Mouse (Mus musculus): ENCODE measurements around the gene Dgki. TPM values are rescaled to one million over a fixed set of nuclear protein-coding genes. Genes with fewer than 3 reads are reported as not detected.

Gene Dgki
- total RNA-seq, 1 experiment = 0.94 TPM

DNA sequence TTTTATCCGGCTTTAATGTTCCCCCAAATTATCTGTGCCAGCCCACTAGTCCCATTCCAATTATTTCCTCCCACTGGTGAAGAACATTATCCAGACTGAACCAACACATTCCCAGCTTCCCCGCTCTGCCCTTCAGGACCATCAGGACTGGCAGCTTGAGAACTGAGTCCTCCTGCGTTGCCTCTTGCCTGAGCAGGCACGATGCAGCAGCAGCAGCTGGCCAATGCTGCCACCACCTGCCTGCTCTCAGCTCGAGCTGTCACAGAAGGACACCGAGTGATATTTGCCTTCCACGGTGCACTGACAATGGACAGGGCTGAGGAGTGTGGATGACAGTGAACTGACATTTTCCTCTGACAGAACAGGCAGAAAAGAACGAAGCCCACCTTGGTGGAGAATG, 261.5 kb downstream of the Dgki start:
- no peaks in the 10 kb centered on the region for H3K9me3 ChIP-seq (ENCODE audit: control insufficient read depth, insufficient read depth, low read depth, low read length)
- no peak for DNase-seq (ENCODE audit: low read depth, low spot score)
- TF ChIP-seq CHD2 (IDR thresholded peaks at IDR 0.05; ENCODE audit: low read depth, low read length) = no peak
- no peak for TF ChIP-seq MAFK (IDR thresholded peaks at IDR 0.05; ENCODE audit: insufficient read depth, low read depth, low read length)
- TF ChIP-seq HCFC1 (IDR thresholded peaks at IDR 0.05; ENCODE audit: borderline replicate concordance, insufficient read depth, low read length) = no peak
- TF ChIP-seq ZC3H11A (IDR thresholded peaks at IDR 0.05; ENCODE audit: borderline replicate concordance, low read depth, low read length) = no peak
- TF ChIP-seq ZNF384 (IDR thresholded peaks at IDR 0.05; ENCODE audit: low read depth, low read length) = no peak
- H3K9ac ChIP-seq (ENCODE audit: insufficient read depth, low read depth, low read length, poor library complexity, severe bottlenecking) = no peak overlapping the region
- no peak overlapping the region for H3K4me3 ChIP-seq (ENCODE audit: insufficient read depth in 1 of 2, low read depth in 1 of 2, low read length in 2 of 2, poor library complexity in 1 of 2, severe bottlenecking in 1 of 2)
- in situ Hi-C loops (cut with MboI; ENCODE audit: low sequenced_read_pairs in 2 of 2, unreplicated experiment in 2 of 2) = no loop called here
- no peak overlapping the region for H3K27ac ChIP-seq (ENCODE audit: insufficient read depth, low read depth, low read length, poor library complexity, severe bottlenecking)
- no peaks in the 10 kb centered on the region for H3K4me1 ChIP-seq (ENCODE audit: control insufficient read depth in 2 of 2, insufficient read depth in 2 of 2, low read length in 2 of 2, poor library complexity in 1 of 2)
- no peaks in the 10 kb centered on the region for H3K36me3 ChIP-seq (ENCODE audit: control insufficient read depth, insufficient read depth, low read length, poor library complexity, severe bottlenecking)

DNA sequence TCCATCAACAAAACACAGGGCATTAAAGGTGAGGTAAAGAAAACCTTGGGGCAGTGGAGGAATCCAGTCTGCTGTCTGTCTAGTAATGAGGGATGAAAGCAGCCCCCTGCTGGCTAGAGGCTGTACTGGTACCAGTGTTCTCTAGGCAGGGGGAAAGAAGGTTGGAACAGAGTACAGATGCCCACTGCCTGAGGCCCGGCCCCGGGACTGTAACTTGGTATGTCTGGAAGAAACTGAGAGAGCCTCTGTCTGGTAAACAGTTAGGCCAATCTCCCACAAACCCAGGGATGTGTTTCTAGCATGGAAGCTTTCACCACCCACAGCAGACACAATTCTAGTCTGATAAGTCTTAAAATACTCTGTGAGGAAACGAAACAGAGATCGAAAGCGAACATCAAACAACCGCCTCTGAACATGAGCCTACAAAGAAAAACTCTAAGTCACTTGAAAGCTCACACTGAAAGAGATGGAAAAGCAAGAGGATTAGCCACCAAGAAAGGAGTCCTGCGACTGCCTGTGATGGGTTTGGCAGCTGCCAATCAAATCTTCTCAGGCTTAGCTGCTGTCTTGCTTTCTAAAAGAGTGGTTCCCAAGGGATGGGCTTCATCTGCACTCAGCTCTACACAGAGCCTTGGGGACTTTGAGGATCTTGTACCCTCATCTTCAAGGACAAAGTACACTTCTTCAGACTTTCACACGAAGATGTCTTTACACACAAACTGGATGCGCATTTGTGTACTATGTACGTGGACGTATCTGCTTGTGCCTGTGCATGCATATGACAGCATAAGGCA, 262.7 kb downstream of the Dgki start:
- Histone ChIP-seq H3K9ac (ENCODE audit: insufficient read depth, low read depth, low read length, poor library complexity, severe bottlenecking) (no peak overlapping the region), H3K36me3 (ENCODE audit: control insufficient read depth, insufficient read depth, low read length, poor library complexity, severe bottlenecking) (no peaks in the 10 kb centered on the region), H3K4me1 (ENCODE audit: control insufficient read depth in 2 of 2, insufficient read depth in 2 of 2, low read length in 2 of 2, poor library complexity in 1 of 2) (no peaks in the 10 kb centered on the region), H3K4me3 (ENCODE audit: insufficient read depth in 1 of 2, low read depth in 1 of 2, low read length in 2 of 2, poor library complexity in 1 of 2, severe bottlenecking in 1 of 2) (no peak overlapping the region), H3K27ac (ENCODE audit: insufficient read depth, low read depth, low read length, poor library complexity, severe bottlenecking) (no peak overlapping the region), H3K9me3 (ENCODE audit: control insufficient read depth, insufficient read depth, low read depth, low read length) (no peaks in the 10 kb centered on the region)
- in situ Hi-C loops (cut with MboI; ENCODE audit: low sequenced_read_pairs in 2 of 2, unreplicated experiment in 2 of 2) = no loop called here
- DNase-seq (ENCODE audit: low read depth, low spot score) = peak; percentile 24
- TF ChIP-seq CHD2 (IDR thresholded peaks at IDR 0.05; ENCODE audit: low read depth, low read length) (no peak), ZNF384 (IDR thresholded peaks at IDR 0.05; ENCODE audit: low read depth, low read length) (no peak), HCFC1 (IDR thresholded peaks at IDR 0.05; ENCODE audit: borderline replicate concordance, insufficient read depth, low read length) (no peak), MAFK (IDR thresholded peaks at IDR 0.05; ENCODE audit: insufficient read depth, low read depth, low read length) (no peak), ZC3H11A (IDR thresholded peaks at IDR 0.05; ENCODE audit: borderline replicate concordance, low read depth, low read length) (no peak)

DNA sequence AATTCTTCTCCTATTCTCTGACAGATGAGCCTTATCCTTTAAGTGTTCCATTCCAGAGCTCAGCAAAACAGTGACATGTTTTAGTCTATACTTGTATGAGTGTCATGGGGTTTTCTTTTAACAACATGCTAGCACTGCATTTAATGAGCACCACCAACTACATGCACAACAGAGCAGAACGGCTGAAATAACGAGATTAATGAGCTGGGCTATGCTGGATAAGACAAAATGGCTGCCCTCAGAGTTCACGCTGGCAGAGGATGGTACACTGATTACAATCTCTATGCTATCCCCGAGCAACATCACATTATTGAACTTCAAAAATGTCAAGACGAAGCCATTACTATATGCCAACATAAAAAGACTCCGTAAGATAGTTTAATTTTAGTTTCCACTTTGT, 264.3 kb downstream of the Dgki start:
- H3K9ac ChIP-seq (ENCODE audit: insufficient read depth, low read depth, low read length, poor library complexity, severe bottlenecking) = no peak overlapping the region
- no peaks in the 10 kb centered on the region for H3K4me1 ChIP-seq (ENCODE audit: control insufficient read depth in 2 of 2, insufficient read depth in 2 of 2, low read length in 2 of 2, poor library complexity in 1 of 2)
- no peaks in the 10 kb centered on the region for H3K9me3 ChIP-seq (ENCODE audit: control insufficient read depth, insufficient read depth, low read depth, low read length)
- no peaks in the 10 kb centered on the region for H3K36me3 ChIP-seq (ENCODE audit: control insufficient read depth, insufficient read depth, low read length, poor library complexity, severe bottlenecking)
- H3K27ac ChIP-seq (ENCODE audit: insufficient read depth, low read depth, low read length, poor library complexity, severe bottlenecking) = no peak overlapping the region
- no peak overlapping the region for H3K4me3 ChIP-seq (ENCODE audit: insufficient read depth in 1 of 2, low read depth in 1 of 2, low read length in 2 of 2, poor library complexity in 1 of 2, severe bottlenecking in 1 of 2)
- in situ Hi-C loops (cut with MboI; ENCODE audit: low sequenced_read_pairs in 2 of 2, unreplicated experiment in 2 of 2) = no loop called here
- TF ChIP-seq HCFC1 (IDR thresholded peaks at IDR 0.05; ENCODE audit: borderline replicate concordance, insufficient read depth, low read length) = no peak
- no peak for TF ChIP-seq MAFK (IDR thresholded peaks at IDR 0.05; ENCODE audit: insufficient read depth, low read depth, low read length)
- no peak for TF ChIP-seq ZNF384 (IDR thresholded peaks at IDR 0.05; ENCODE audit: low read depth, low read length)
- TF ChIP-seq ZC3H11A (IDR thresholded peaks at IDR 0.05; ENCODE audit: borderline replicate concordance, low read depth, low read length) = no peak
- TF ChIP-seq CHD2 (IDR thresholded peaks at IDR 0.05; ENCODE audit: low read depth, low read length) = no peak
- no peak for DNase-seq (ENCODE audit: low read depth, low spot score)

DNA sequence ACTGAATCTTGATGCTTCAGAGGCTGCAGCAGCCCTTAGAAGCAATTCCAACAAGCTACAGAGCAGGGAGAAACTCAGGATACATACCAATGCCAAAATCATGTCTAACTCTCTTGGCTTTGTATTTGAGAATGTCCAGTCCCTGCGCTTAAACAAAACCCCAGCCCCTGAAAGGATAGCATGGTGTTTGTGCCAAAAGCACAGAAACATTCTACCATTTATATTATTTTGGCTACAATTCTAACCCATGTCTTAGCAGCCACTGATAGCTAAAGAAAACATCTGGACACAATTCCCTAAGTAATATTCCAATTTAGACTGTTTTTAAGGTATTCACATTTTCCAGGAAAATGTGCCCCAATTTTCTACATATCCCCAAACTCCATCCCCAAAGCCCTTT, 269.0 kb downstream of the Dgki start:
- TF ChIP-seq HCFC1 (IDR thresholded peaks at IDR 0.05; ENCODE audit: borderline replicate concordance, insufficient read depth, low read length) = no peak
- no peak for TF ChIP-seq MAFK (IDR thresholded peaks at IDR 0.05; ENCODE audit: insufficient read depth, low read depth, low read length)
- no peak for TF ChIP-seq ZC3H11A (IDR thresholded peaks at IDR 0.05; ENCODE audit: borderline replicate concordance, low read depth, low read length)
- no peak for TF ChIP-seq ZNF384 (IDR thresholded peaks at IDR 0.05; ENCODE audit: low read depth, low read length)
- TF ChIP-seq CHD2 (IDR thresholded peaks at IDR 0.05; ENCODE audit: low read depth, low read length) = no peak
- no peak overlapping the region for H3K9ac ChIP-seq (ENCODE audit: insufficient read depth, low read depth, low read length, poor library complexity, severe bottlenecking)
- H3K4me3 ChIP-seq (ENCODE audit: insufficient read depth in 1 of 2, low read depth in 1 of 2, low read length in 2 of 2, poor library complexity in 1 of 2, severe bottlenecking in 1 of 2) = no peak overlapping the region
- H3K36me3 ChIP-seq (ENCODE audit: control insufficient read depth, insufficient read depth, low read length, poor library complexity, severe bottlenecking) = no peaks in the 10 kb centered on the region
- H3K4me1 ChIP-seq (ENCODE audit: control insufficient read depth in 2 of 2, insufficient read depth in 2 of 2, low read length in 2 of 2, poor library complexity in 1 of 2) = no peaks in the 10 kb centered on the region
- DNase-seq (ENCODE audit: low read depth, low spot score) = no peak
- no peak overlapping the region for H3K27ac ChIP-seq (ENCODE audit: insufficient read depth, low read depth, low read length, poor library complexity, severe bottlenecking)
- in situ Hi-C loops (cut with MboI; ENCODE audit: low sequenced_read_pairs in 2 of 2, unreplicated experiment in 2 of 2) = no loop called here
- no peaks in the 10 kb centered on the region for H3K9me3 ChIP-seq (ENCODE audit: control insufficient read depth, insufficient read depth, low read depth, low read length)

All from ES-E14 (cell line).